Mouse (Mus musculus): ENCODE data around the gene Tsc22d1. TPM values are rescaled to one million over a fixed set of nuclear protein-coding genes. Genes with fewer than 3 reads are reported as not detected.

The Tsc22d1 gene
- 463 and 478 TPM in 2 replicates for polyA plus RNA-seq (2012; rRNA removed)

GRCm38 (mm10) chr14:76414862-76415780 lies at the start of gene Tsc22d1:
Gene Tsc22d1, plus strand, starts transcription at chr14:76414961.
- peaks cover 4% of the 10 kb centered on the region for H3K4me1 ChIP-seq (ENCODE audit: control insufficient read depth, insufficient read depth, low read length)
- no peak for TF ChIP-seq CTCF (IDR thresholded peaks at IDR 0.05; ENCODE audit: extremely low read depth, insufficient read depth, low read length)
- TF ChIP-seq POLR2A (IDR thresholded peaks at IDR 0.05; ENCODE audit: extremely low read depth, insufficient read depth, low read length), result no peak
- peak within 1 kb of the TSS; percentile 49 for H3K4me3 ChIP-seq (ENCODE audit: insufficient read depth, low read length)
- peak within 1 kb of the TSS; percentile 98 for H3K27ac ChIP-seq (ENCODE audit: insufficient read depth, low read length)

DNA sequence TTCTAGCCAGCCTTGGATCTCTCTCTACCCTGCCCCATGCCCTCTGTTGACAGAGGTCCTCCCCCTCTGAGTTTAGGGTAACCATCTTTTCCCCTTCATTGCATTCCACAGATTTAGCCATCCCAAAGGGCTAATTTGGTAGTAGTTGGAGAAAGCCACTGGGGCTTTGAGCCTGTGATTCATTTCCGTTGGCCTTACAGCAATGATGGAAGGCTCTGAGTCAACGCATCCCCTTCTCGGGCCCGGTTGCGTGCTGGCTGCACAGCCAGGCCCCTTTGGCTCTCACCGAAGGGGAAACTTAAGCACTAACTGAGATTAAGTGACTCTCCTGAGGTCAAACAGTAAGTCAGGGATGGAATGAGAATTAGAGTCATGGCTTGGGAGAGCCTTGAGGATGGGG lies 41.1 kb upstream of the Tsc22d1 start:
- no peak for TF ChIP-seq CTCF (IDR thresholded peaks at IDR 0.05; ENCODE audit: extremely low read depth, insufficient read depth, low read length)
- TF ChIP-seq POLR2A (IDR thresholded peaks at IDR 0.05; ENCODE audit: extremely low read depth, insufficient read depth, low read length), result no peak
- Histone ChIP-seq H3K4me1 (ENCODE audit: control insufficient read depth, insufficient read depth, low read length) (no peaks in the 10 kb centered on the region), H3K4me3 (ENCODE audit: insufficient read depth, low read length) (no peak overlapping the region), H3K27ac (ENCODE audit: insufficient read depth, low read length) (no peak overlapping the region)

- TF ChIP-seq CTCF (IDR thresholded peaks at IDR 0.05; ENCODE audit: extremely low read depth, insufficient read depth, low read length) (no peak), POLR2A (IDR thresholded peaks at IDR 0.05; ENCODE audit: extremely low read depth, insufficient read depth, low read length) (no peak)
- Histone ChIP-seq H3K27ac (ENCODE audit: insufficient read depth, low read length) (no peak overlapping the region), H3K4me3 (ENCODE audit: insufficient read depth, low read length) (no peak overlapping the region)
Observed at GRCm38 (mm10) chr14:76374601-76375000, 40.2 kb upstream of the Tsc22d1 start.

DNA sequence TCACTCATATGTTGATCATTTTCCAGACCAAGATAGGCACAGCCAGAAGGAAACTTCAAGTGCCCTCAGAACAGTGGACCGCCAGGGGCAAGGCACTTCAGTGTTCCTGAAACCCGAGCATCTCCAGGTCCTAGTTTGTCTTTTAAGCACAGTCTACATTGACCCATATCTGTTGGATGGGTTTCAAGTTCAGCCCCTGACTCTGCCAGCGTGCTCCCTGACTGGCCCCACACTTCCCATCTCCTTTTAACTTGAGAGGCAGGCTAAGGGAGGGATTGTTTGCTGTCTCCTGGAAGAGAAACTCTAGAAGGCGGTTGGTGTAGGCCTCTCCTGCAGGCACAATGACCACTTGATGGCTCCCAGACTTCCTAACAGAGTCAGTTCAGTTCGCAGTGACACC lies 38.2 kb upstream of the Tsc22d1 start:
- Histone ChIP-seq H3K4me1 (ENCODE audit: control insufficient read depth, insufficient read depth, low read length) (no peaks in the 10 kb centered on the region), H3K27ac (ENCODE audit: insufficient read depth, low read length) (no peak overlapping the region), H3K4me3 (ENCODE audit: insufficient read depth, low read length) (no peak overlapping the region)
- TF ChIP-seq POLR2A (IDR thresholded peaks at IDR 0.05; ENCODE audit: extremely low read depth, insufficient read depth, low read length) (no peak), CTCF (IDR thresholded peaks at IDR 0.05; ENCODE audit: extremely low read depth, insufficient read depth, low read length) (no peak)

More at GRCm38 (mm10) chr14:76374601-76375000, 40.2 kb upstream of the Tsc22d1 start:
- no peaks in the 10 kb centered on the region for H3K4me1 ChIP-seq (ENCODE audit: control insufficient read depth, insufficient read depth, low read length)

DNA sequence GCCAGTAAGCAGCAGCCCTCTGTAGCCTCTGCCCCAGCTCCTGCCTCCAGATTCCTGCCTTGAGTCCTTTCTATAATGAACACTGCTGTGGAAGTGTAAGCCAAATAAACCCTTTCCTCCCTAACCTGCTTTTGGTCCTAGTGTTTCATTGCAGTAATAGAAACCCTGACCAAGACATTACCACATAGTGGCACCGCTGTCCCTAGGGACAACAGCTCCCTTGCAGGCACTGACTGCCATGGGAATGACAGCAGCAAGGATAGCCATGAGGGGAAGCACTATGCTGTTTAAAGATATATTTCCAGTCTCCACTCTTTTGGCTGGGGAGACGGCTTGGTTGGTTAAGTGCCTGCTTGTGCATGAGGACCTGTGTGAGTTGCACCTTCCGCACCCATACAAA lies 35.4 kb upstream of the Tsc22d1 start:
- H3K4me3 ChIP-seq (ENCODE audit: insufficient read depth, low read length), result no peak overlapping the region
- TF ChIP-seq CTCF (IDR thresholded peaks at IDR 0.05; ENCODE audit: extremely low read depth, insufficient read depth, low read length) (no peak), POLR2A (IDR thresholded peaks at IDR 0.05; ENCODE audit: extremely low read depth, insufficient read depth, low read length) (no peak)

GRCm38 (mm10) chr14:76388025-76388424 lies 26.7 kb upstream of the Tsc22d1 start:
- H3K4me3 ChIP-seq (ENCODE audit: insufficient read depth, low read length), result no peak overlapping the region
- TF ChIP-seq CTCF (IDR thresholded peaks at IDR 0.05; ENCODE audit: extremely low read depth, insufficient read depth, low read length) (no peak), POLR2A (IDR thresholded peaks at IDR 0.05; ENCODE audit: extremely low read depth, insufficient read depth, low read length) (no peak)
- H3K27ac ChIP-seq (ENCODE audit: insufficient read depth, low read length), result no peak overlapping the region
- no peaks in the 10 kb centered on the region for H3K4me1 ChIP-seq (ENCODE audit: control insufficient read depth, insufficient read depth, low read length)

More for the DNA sequence above, 35.4 kb upstream of the Tsc22d1 start:
- Histone ChIP-seq H3K4me1 (ENCODE audit: control insufficient read depth, insufficient read depth, low read length) (no peaks in the 10 kb centered on the region), H3K27ac (ENCODE audit: insufficient read depth, low read length) (no peak overlapping the region)

- Histone ChIP-seq H3K27ac (ENCODE audit: insufficient read depth, low read length) (no peak overlapping the region), H3K4me3 (ENCODE audit: insufficient read depth, low read length) (no peak overlapping the region), H3K4me1 (ENCODE audit: control insufficient read depth, insufficient read depth, low read length) (no peaks in the 10 kb centered on the region)
- TF ChIP-seq POLR2A (IDR thresholded peaks at IDR 0.05; ENCODE audit: extremely low read depth, insufficient read depth, low read length) (no peak), CTCF (IDR thresholded peaks at IDR 0.05; ENCODE audit: extremely low read depth, insufficient read depth, low read length) (no peak)
Observed at GRCm38 (mm10) chr14:76398251-76398650, 16.5 kb upstream of the Tsc22d1 start.

GRCm38 (mm10) chr14:76402574-76402973 lies 12.2 kb upstream of the Tsc22d1 start:
- no peak overlapping the region for H3K4me3 ChIP-seq (ENCODE audit: insufficient read depth, low read length)
- TF ChIP-seq CTCF (IDR thresholded peaks at IDR 0.05; ENCODE audit: extremely low read depth, insufficient read depth, low read length), result no peak
- TF ChIP-seq POLR2A (IDR thresholded peaks at IDR 0.05; ENCODE audit: extremely low read depth, insufficient read depth, low read length), result no peak
- no peaks in the 10 kb centered on the region for H3K4me1 ChIP-seq (ENCODE audit: control insufficient read depth, insufficient read depth, low read length)
- no peak overlapping the region for H3K27ac ChIP-seq (ENCODE audit: insufficient read depth, low read length)

- H3K4me3 ChIP-seq (ENCODE audit: insufficient read depth, low read length), result no peak overlapping the region
- TF ChIP-seq CTCF (IDR thresholded peaks at IDR 0.05; ENCODE audit: extremely low read depth, insufficient read depth, low read length), result no peak
- no peak for TF ChIP-seq POLR2A (IDR thresholded peaks at IDR 0.05; ENCODE audit: extremely low read depth, insufficient read depth, low read length)
- H3K27ac ChIP-seq (ENCODE audit: insufficient read depth, low read length), result no peak overlapping the region
Observed at GRCm38 (mm10) chr14:76409111-76409510, 5.7 kb upstream of the Tsc22d1 start.

GRCm38 (mm10) chr14:76413773-76414121 lies 1.0 kb upstream of the Tsc22d1 start:
- no peak for TF ChIP-seq CTCF (IDR thresholded peaks at IDR 0.05; ENCODE audit: extremely low read depth, insufficient read depth, low read length)
- TF ChIP-seq POLR2A (IDR thresholded peaks at IDR 0.05; ENCODE audit: extremely low read depth, insufficient read depth, low read length), result no peak
- peak overlapping the region; percentile 40; the same call in 1 of the 2 replicates for H3K27ac ChIP-seq (ENCODE audit: insufficient read depth, low read length)
- peaks cover 2% of the 10 kb centered on the region; the same call in 1 of the 2 replicates for H3K4me1 ChIP-seq (ENCODE audit: control insufficient read depth, insufficient read depth, low read length)
- H3K4me3 ChIP-seq (ENCODE audit: insufficient read depth, low read length), result peak overlapping the region; percentile 49

More at GRCm38 (mm10) chr14:76409111-76409510, 5.7 kb upstream of the Tsc22d1 start:
- H3K4me1 ChIP-seq (ENCODE audit: control insufficient read depth, insufficient read depth, low read length), result no peaks in the 10 kb centered on the region

Measured in cortical plate, adult 2 months (tissue).